Mouse (Mus musculus): ENCODE results near the gene Cldn7. TPM values are rescaled to one million over a fixed set of nuclear protein-coding genes. Genes with fewer than 3 reads are reported as not detected.

The Cldn7 gene
- total and polyA plus RNA-seq, 3 experiments, result 0.31 to 0.36 TPM; not detected in 1

- H3K27me3 ChIP-seq (ENCODE audit: control insufficient read depth in 1 of 2, insufficient read depth in 2 of 2, low read length in 2 of 2), result no peaks in the 10 kb centered on the region
- no peaks in the 10 kb centered on the region for H3K9me3 ChIP-seq (replicated peaks; ENCODE audit: insufficient read depth, low read length)
- H3K36me3 ChIP-seq (ENCODE audit: control insufficient read depth in 1 of 2, insufficient read depth in 2 of 2, low read length in 2 of 2), result peaks cover 4 to 6% of the 10 kb centered on the region in 2 experiments
- TF ChIP-seq HCFC1 (IDR thresholded peaks at IDR 0.05; ENCODE audit: low read depth, low read length) (0 out of 2 replicates have a peak, but pooled peaks have one; percentile 0), RCOR1 (IDR thresholded peaks at IDR 0.05; ENCODE audit: low read depth, low read length) (peak; percentile 54; the same call in 1 of the 2 replicates), UBTF (IDR thresholded peaks at IDR 0.05; ENCODE audit: borderline replicate concordance, insufficient read depth, low read depth, low read length) (no peak), USF1 (IDR thresholded peaks at IDR 0.05; ENCODE audit: low read depth, low read length) (no peak), TCF12 (IDR thresholded peaks at IDR 0.05; ENCODE audit: low read depth, low read length) (peak; percentile 49; the same call in 1 of the 2 replicates), GATA1 (IDR thresholded peaks at IDR 0.05; ENCODE audit: low read depth, low read length) (peak; percentile 48), BHLHE40 (IDR thresholded peaks at IDR 0.05; ENCODE audit: borderline replicate concordance, low read depth, low read length) (0 out of 2 replicates have a peak, but pooled peaks have one; percentile 15), POLR2AphosphoS5 (IDR thresholded peaks at IDR 0.05; ENCODE audit: borderline replicate concordance, low read depth, low read length) (0 out of 2 replicates have a peak, but pooled peaks have one; percentile 71), EP300 (IDR thresholded peaks at IDR 0.05; ENCODE audit: low read depth in 1 of 2, low read length in 2 of 2) (peak in 1 of 2 experiments; percentile 56; a peak in 2 of 4 replicates)
- peak overlapping the region; percentile 26 to 31; a peak in 3 of 4 replicates for H3K4me3 ChIP-seq (ENCODE audit: control insufficient read depth in 1 of 2, insufficient read depth in 1 of 2, low read depth in 2 of 2, low read length in 2 of 2)
- peaks cover 0 to 10% of the 10 kb centered on the region in 2 experiments; a peak in 3 of 4 replicates for H3K4me1 ChIP-seq (ENCODE audit: control insufficient read depth in 1 of 2, insufficient read depth in 2 of 2, low read length in 2 of 2)
- H3K27ac ChIP-seq (ENCODE audit: control insufficient read depth, low read depth, low read length), result no peak overlapping the region
- peak; percentile 62 for DNase-seq (ENCODE audit: low read depth, low spot score)
- H3K9ac ChIP-seq (ENCODE audit: control insufficient read depth, low read depth, low read length, poor library complexity, severe bottlenecking), result peak overlapping the region; percentile 45
- no peaks in the 10 kb centered on the region for H3K79me2 ChIP-seq (ENCODE audit: control insufficient read depth, insufficient read depth, low read length, poor library complexity)
Measured at GRCm38 (mm10) chr11:69966006-69966859, 1.7 kb downstream of the Cldn7 start.

- Histone ChIP-seq H3K9ac (ENCODE audit: control insufficient read depth, low read depth, low read length, poor library complexity, severe bottlenecking) (peak overlapping the region; percentile 45), H3K27ac (ENCODE audit: control insufficient read depth, low read depth, low read length) (no peak overlapping the region), H3K4me1 (ENCODE audit: control insufficient read depth in 1 of 2, insufficient read depth in 2 of 2, low read length in 2 of 2) (peaks cover 0 to 5% of the 10 kb centered on the region in 2 experiments; a peak in 2 of 4 replicates), H3K9me3 (replicated peaks; ENCODE audit: insufficient read depth, low read length) (no peaks in the 10 kb centered on the region), H3K27me3 (ENCODE audit: control insufficient read depth in 1 of 2, insufficient read depth in 2 of 2, low read length in 2 of 2) (no peaks in the 10 kb centered on the region), H3K36me3 (ENCODE audit: control insufficient read depth in 1 of 2, insufficient read depth in 2 of 2, low read length in 2 of 2) (peaks cover 4 to 9% of the 10 kb centered on the region in 2 experiments), H3K4me3 (ENCODE audit: control insufficient read depth in 1 of 2, insufficient read depth in 1 of 2, low read depth in 2 of 2, low read length in 2 of 2) (peak overlapping the region; percentile 26 to 31; a peak in 3 of 4 replicates), H3K79me2 (ENCODE audit: control insufficient read depth, insufficient read depth, low read length, poor library complexity) (no peaks in the 10 kb centered on the region)
- TF ChIP-seq HCFC1 (IDR thresholded peaks at IDR 0.05; ENCODE audit: low read depth, low read length) (0 out of 2 replicates have a peak, but pooled peaks have one; percentile 8), POLR2AphosphoS2 (IDR thresholded peaks at IDR 0.05; ENCODE audit: low read length) (peak; percentile 77), KAT2A (conservative IDR thresholded peaks at IDR 0.05; ENCODE audit: low read depth, low read length) (no peak)
- DNase-seq (ENCODE audit: low read depth, low spot score), result no peak
Measured at GRCm38 (mm10) chr11:69966860-69967517, 2.4 kb downstream of the Cldn7 start.
